Mouse (Mus musculus) stomach, postnatal 0 days (tissue): ENCODE measurements around the gene Cdc42ep1. TPM values are rescaled to one million over a fixed set of nuclear protein-coding genes. Genes with fewer than 3 reads are reported as not detected.

Source experiments
- ATAC-seq: fragments of 200-750 bp; cut with Nextera tagmentation; 2 replicates; pipeline ENCODE4 v1.8.0; 2017; ENCODE audit not compliant: low FRiP score, low TSS enrichment
- DNase-seq: peaks from one replicate; pipeline ENCODE4 v3.0.0-alpha.2; 2016; ENCODE audit warnings: low spot score
- H3K27ac ChIP-seq: fragments of 300-500 bp; sonication (generic); replicated peaks from 2 replicates; pipeline ENCODE4 v1.5.1; 2014; ENCODE audit warnings: mild to moderate bottlenecking, control low read depth
- H3K27me3 ChIP-seq: fragments of 300-500 bp; sonication (generic); 2 replicates; pipeline ENCODE4 v1.6.1; 2014; ENCODE audit warnings: low read length; ENCODE audit not compliant: control insufficient read depth, insufficient read depth
- H3K36me3 ChIP-seq: fragments of 300-500 bp; sonication (generic); 2 replicates; pipeline ENCODE4 v1.6.1; 2014; ENCODE audit warnings: low read length, mixed read lengths; ENCODE audit not compliant: control insufficient read depth, insufficient read depth
- H3K4me1 ChIP-seq: fragments of 300-500 bp; sonication (generic); replicated peaks from 2 replicates; pipeline ENCODE4 v1.6.1; 2014; ENCODE audit warnings: antibody characterized with exemption; ENCODE audit not compliant: control insufficient read depth, insufficient read depth
- H3K4me2 ChIP-seq: fragments of 300-500 bp; sonication (generic); replicated peaks from 2 replicates; pipeline ENCODE4 v1.6.1; 2014; ENCODE audit warnings: low read depth, mild to moderate bottlenecking, control low read depth, moderate library complexity
- H3K4me3 ChIP-seq: fragments of 300-500 bp; sonication (generic); 2 replicates; pipeline ENCODE4 v1.5.1; 2014; ENCODE audit warnings: low read depth, low read length, control low read depth
- H3K9ac ChIP-seq: fragments of 300-500 bp; sonication (generic); 2 replicates; pipeline ENCODE4 v1.6.1; 2014; ENCODE audit warnings: mild to moderate bottlenecking, low read length, control low read depth, mixed read lengths
- H3K9me3 ChIP-seq: fragments of 300-500 bp; sonication (generic); 2 replicates; pipeline ENCODE4 v1.6.1; 2016; ENCODE audit warnings: low read length; ENCODE audit not compliant: control insufficient read depth
- CTCF ChIP-seq: IDR thresholded peaks from 2 replicates; pipeline ENCODE4 v1.5.1; 2016; ENCODE audit warnings: antibody characterized with exemption, low read depth, mild to moderate bottlenecking, moderate library complexity
- EP300 ChIP-seq: optimal IDR thresholded peaks from 2 replicates; pipeline ENCODE3; 2016; ENCODE audit warnings: antibody characterized with exemption
- WGBS: fragments of 180-500 bp; shearing (Covaris S2); extraction: QIAGEN DNeasy Blood & Tissue Kit; methylation state at CpG from one replicate; pipeline ENCODE4 v1.1.7; 2014; 5-methylcytosine and 5-hydroxymethylcytosine counted together
- polyA plus RNA-seq: library from polyadenylated mRNA; unstranded; fragments of >200 nt; fragmentation: Nextera tagmentation; extraction: Ambion mirVana; gene quantifications from 2 replicates; pipeline ENCODE4 v1.2.1, GENCODE M21; 2015

Cdc42ep1 gene
- polyA plus RNA-seq, 1 experiment from 2014 or later: 37.7 TPM

- TF ChIP-seq EP300 (no peak), CTCF (peak; percentile 39)
- Histone ChIP-seq H3K4me1 (peaks cover 13% of the 10 kb centered on the region; the same call in 1 of the 2 replicates), H3K4me3 (no peak overlapping the region), H3K27ac (no peak overlapping the region; the same call in 1 of the 2 replicates), H3K9ac (no peak overlapping the region), H3K4me2 (no peak overlapping the region), H3K27me3 (no peaks in the 10 kb centered on the region), H3K36me3 (no peaks in the 10 kb centered on the region), H3K9me3 (no peaks in the 10 kb centered on the region)
- WGBS: 67% methylated on average over 10 of the region's 10 CpGs
- DNase-seq (no peak), ATAC-seq (no peak)
Measured at GRCm38 (mm10) chr15:78830742-78831719, 11.4 kb upstream of the Cdc42ep1 start.

- H3K36me3 ChIP-seq: no peaks in the 10 kb centered on the region
- peaks cover 13% of the 10 kb centered on the region; the same call in 1 of the 2 replicates for H3K4me1 ChIP-seq
- TF ChIP-seq EP300 (no peak), CTCF (no peak)
- peak; percentile 39 for ATAC-seq
- H3K9ac ChIP-seq: 0 out of 2 replicates have a peak overlapping the region, but pooled peaks have one; percentile 23
- H3K9me3 ChIP-seq: no peaks in the 10 kb centered on the region
- DNase-seq: peak; percentile 40
- no peak overlapping the region for H3K4me3 ChIP-seq
- no peaks in the 10 kb centered on the region for H3K27me3 ChIP-seq
- H3K27ac ChIP-seq: peak overlapping the region; percentile 88
- no peak overlapping the region; the same call in 1 of the 2 replicates for H3K4me2 ChIP-seq
- 41% methylated on average over 19 of the region's 19 CpGs for WGBS
Measured at GRCm38 (mm10) chr15:78831720-78832657, 10.4 kb upstream of the Cdc42ep1 start.

GRCm38 (mm10) chr15:78832701-78833123, 9.7 kb upstream of the Cdc42ep1 start:
- H3K36me3 ChIP-seq: no peaks in the 10 kb centered on the region
- H3K4me3 ChIP-seq: no peak overlapping the region
- ATAC-seq (peak; percentile 59), DNase-seq (peak; percentile 59)
- no peaks in the 10 kb centered on the region for H3K27me3 ChIP-seq
- WGBS: 24% methylated on average over 14 of the region's 14 CpGs
- H3K9me3 ChIP-seq: no peaks in the 10 kb centered on the region
- H3K4me1 ChIP-seq: peaks cover 13% of the 10 kb centered on the region; the same call in 1 of the 2 replicates
- peak overlapping the region; percentile 14; the same call in 1 of the 2 replicates for H3K9ac ChIP-seq
- no peak overlapping the region; the same call in 1 of the 2 replicates for H3K4me2 ChIP-seq
- TF ChIP-seq EP300 (no peak), CTCF (no peak)
- H3K27ac ChIP-seq: peak overlapping the region; percentile 88

GRCm38 (mm10) chr15:78833582-78833981, 8.8 kb upstream of the Cdc42ep1 start:
- DNase-seq: peak; percentile 17
- 80% methylated on average over 3 of the region's 3 CpGs for WGBS
- H3K4me1 ChIP-seq: peaks cover 11% of the 10 kb centered on the region; the same call in 1 of the 2 replicates
- H3K27me3 ChIP-seq: no peaks in the 10 kb centered on the region
- no peak overlapping the region for H3K9ac ChIP-seq
- peak overlapping the region; percentile 88 for H3K27ac ChIP-seq
- no peak overlapping the region for H3K4me3 ChIP-seq
- H3K9me3 ChIP-seq: no peaks in the 10 kb centered on the region
- ATAC-seq: no peak
- TF ChIP-seq CTCF (no peak), EP300 (no peak)
- H3K36me3 ChIP-seq: no peaks in the 10 kb centered on the region
- H3K4me2 ChIP-seq: no peak overlapping the region

- no peak overlapping the region for H3K4me2 ChIP-seq
Measured at GRCm38 (mm10) chr15:78834233-78835005, 8.0 kb upstream of the Cdc42ep1 start.

More at GRCm38 (mm10) chr15:78834233-78835005, 8.0 kb upstream of the Cdc42ep1 start:
- no peak for TF ChIP-seq EP300
- 0 out of 2 replicates have a peak, but pooled peaks have one; percentile 6 for TF ChIP-seq CTCF
- WGBS: 31% methylated on average over 10 of the region's 10 CpGs
- ATAC-seq (peak; percentile 19; the same call in 1 of the 2 replicates), DNase-seq (peak; percentile 39)
- H3K9ac ChIP-seq: no peak overlapping the region
- no peaks in the 10 kb centered on the region for H3K36me3 ChIP-seq
- H3K4me1 ChIP-seq: peaks cover 11% of the 10 kb centered on the region; the same call in 1 of the 2 replicates
- no peaks in the 10 kb centered on the region for H3K9me3 ChIP-seq
- peak overlapping the region; percentile 88 for H3K27ac ChIP-seq
- no peak overlapping the region for H3K4me3 ChIP-seq
- H3K27me3 ChIP-seq: no peaks in the 10 kb centered on the region
